Mouse (Mus musculus): ENCODE measurements around the gene Lama2.
"Not testable (repeated sequence)": the region's sequence is repeated elsewhere in the genome, so short reads cannot be mapped to it uniquely, and the experiment has no call there.

Gene Lama2

DNA sequence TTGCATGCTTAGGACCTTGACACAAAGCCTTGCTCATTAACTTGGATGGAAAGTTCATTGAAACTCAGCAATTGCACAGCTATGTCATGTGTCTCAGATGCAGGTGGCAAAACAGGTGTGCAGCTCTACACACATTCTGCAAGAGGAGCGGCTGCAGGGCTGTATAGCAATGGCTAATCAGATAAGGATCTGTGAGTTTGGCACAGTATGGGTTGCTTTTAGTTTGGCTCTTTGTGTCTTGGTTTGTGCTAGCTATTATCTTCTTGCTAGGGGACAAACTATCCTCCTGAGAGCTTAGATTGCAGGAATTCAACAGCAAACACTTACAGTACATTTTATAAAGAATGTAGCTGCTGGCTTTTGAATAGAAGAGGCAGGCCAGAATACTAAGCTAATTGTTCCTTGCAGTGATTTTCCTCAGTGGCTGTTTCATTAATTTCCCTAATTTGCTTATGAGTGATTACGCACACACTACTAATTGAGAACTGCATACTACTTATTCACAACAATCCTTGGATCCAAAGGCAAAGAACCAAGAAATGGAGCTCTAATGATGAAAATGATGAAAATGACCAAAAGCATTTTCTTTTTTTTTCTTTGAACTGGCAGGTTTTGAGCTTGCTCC lies 617.9 kb downstream of the Lama2 start:
- DNase-seq, result no peak

DNA sequence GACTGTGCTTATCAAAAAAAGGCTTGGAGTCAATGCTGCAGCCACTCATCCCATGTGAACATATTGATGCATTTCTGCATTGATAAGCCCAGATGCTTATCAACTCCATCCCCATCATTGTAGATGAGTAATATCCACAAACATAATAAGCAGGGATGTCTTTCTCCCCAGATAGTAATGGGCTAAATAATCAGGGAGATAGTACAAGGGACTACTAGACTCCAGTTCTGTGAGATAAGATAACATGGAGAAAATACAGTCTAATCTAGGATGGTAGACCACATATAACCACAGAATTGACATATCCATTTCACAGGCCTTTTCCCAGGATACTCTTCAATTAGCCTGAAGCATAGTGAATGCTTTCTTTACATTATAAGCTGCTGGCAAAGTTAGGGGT lies 622.9 kb downstream of the Lama2 start:
- no peak for DNase-seq

DNA sequence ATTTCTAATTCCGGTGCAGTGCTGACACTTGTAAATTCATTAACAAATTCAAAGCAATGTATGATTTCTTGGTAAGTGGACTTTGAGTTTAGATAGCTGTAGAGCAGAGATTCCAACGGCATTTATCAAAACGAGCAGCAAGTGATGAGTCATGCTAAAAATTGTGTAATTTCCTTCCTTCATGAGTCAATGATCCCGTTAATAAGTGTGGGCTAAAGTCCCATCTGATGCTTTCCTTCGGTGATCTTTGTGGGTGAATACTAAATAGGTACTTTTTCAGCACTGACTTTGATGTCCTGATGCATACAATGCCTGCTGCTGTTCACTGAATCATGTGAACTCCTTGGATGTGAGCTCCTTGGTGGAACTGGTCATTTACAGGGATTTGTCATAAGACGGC lies 623.6 kb downstream of the Lama2 start:
- no peak for DNase-seq

DNA sequence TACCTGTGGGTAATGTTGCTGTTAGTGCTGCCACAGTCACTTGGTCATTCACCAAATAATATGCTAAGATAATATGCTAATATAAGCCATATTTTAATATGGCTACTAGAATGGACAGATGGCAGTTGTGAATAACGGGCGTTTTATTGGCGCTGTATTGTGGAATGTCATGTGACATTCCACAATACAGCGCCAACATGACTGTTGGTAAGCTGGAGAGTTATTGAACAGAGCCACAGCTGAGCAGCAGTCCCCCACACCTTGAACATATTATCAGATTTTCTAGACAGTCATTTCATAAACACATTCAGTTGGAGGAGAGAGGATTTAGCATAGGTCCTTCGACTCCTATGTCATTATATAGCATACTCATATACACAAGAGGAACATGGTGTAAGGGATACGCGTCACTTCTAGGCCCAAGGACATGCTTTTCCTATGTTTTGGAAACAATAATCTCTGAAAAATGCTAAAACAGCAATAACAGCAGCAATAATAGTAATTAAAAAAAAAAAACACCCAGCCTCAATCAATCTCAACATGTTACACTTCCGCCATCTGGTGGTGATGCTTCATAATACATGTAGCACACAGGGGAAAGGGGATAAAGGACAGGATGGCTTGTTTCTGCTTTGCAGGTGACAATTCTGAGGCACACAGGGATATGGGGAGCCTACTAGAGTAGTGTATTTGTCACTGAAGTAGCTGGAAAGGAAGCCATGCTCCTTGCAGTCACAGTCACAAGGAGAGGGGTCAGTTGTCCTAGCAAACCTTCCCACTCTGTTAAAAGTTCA lies 624.2 kb downstream of the Lama2 start:
- peak; percentile 64 for DNase-seq

DNA sequence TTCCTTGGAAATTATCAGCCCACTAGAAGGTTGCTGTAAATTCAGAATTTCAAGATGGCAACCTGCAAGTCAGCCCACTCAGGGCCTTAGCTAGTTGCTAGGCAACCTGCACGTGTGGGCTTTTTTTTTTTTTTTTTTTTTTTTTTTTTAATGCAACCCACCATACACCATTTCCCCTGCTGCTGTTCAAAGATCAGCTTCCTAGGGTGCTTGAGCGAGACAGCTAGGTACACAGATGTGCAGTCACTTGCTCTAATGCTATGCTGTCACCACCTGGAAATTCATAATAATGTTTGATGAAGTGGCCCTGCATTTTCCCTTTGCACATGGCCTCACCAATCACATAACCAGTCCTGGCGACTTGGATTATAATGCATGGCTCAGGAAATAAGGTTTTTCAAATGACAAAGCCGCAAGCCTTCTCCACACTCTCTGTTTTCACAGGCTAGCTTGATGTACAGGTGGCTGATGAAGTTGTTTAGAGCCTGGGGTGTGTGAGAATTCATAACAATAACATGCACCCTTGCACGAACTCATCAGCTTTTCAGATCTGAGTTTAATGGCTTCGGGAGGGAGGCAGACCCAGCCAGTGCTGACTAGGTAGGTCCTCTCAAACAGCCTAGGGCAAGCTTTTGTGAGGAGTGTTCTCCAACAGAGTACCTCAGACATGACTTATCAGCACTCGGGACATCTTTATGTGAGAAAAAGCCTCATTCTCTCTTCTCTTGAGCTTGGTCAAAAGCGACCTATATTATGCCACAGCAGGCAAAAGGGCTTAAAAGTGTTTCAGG lies 625.4 kb downstream of the Lama2 start:
- no peak for DNase-seq

DNA sequence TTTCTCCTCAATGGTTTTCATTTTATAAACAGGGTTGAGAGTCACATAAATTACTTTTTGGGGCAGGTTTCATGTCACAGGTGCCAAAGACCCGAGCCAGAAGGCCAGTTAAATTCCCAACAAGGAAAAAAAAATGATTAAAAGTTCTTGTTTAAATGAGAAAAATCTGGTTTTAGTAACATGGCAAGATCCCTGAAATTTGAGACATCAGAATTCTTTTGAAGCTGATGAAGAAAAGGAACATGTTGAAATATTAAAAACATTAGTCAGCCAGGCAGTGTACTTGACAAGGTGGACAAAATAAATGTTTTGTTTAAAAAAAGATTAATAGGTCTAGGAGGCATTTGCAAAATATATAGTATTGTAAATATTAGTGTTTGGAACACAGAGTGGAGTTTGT lies 634.1 kb downstream of the Lama2 start:
- DNase-seq, result no peak

DNA sequence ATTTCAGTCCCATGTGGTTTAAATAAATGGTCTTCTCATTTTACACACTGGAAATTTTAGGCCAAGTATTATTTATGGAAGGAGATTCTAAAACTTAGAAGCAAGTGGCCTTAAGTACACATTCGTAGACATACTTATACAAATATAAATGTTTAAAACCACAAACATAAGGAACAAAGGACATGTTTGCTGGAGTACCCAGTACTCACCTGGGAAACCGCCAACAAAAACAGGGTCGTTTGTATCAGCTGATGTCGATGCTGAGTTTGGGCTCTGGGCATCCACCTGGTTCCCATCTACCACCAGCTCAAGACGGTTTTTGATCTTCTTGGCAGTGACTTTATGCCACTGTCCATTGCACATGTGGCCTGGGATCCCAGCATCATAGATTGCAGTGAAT lies 635.5 kb downstream of the Lama2 start:
- not testable (repeated sequence) for DNase-seq

DNA sequence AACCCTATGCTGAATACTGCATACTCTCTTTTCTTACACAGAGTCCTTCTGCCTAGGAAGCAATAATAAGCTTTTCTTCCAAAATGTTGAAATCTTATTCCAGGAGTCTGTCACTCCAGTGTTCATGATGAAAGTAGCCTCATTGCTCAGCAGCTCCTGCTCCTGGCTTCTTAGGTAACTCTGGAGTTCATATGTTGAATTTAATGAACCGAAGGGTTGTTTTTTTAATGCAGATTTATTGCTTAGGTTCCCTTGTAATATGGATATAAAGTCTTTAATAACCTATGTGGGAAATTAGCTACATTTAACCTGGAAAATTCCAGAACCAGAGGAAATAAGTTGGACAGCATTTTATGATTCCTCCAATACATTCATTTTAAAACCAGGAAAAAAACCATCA lies 636.0 kb downstream of the Lama2 start:
- no peak for DNase-seq

DNA sequence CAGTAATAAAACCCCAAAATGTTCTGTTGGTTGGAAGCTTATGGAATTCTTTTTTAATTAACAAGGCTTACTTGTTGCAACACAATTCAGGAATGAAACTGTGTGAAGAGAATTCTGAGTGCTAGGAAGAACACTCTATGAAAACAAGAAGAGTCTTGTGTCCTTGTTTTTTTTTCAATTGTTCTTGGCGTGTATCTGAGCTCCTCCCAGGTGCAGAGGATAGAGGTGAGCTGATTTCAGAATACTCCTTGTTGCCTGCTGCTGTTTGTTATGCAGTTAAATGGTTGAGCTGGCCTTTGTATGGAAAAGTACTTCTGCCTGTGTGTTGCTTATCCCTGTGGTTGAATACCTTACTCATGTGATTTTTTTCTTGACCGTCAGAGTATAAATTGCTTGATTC lies 636.9 kb downstream of the Lama2 start:
- DNase-seq, result no peak

DNA sequence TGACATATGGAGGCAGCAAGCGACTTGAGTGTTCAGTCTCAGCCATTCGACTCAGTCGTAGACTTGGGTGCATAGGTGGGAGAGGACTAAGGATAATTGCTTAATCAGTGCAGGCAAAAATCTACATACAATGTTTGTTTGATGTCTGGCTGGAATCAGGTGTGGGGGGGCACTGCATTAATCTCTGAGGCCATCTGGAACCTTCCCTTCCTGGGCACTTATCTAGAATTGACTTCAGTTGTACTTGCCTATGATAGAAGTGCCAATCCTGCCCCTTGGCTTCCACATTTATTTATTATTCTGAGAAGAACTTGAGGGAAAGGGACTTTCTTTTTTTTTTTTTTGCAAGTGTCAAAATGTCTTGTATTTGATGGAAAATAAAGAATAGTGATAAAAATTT lies 644.2 kb downstream of the Lama2 start:
- no peak for DNase-seq

DNA sequence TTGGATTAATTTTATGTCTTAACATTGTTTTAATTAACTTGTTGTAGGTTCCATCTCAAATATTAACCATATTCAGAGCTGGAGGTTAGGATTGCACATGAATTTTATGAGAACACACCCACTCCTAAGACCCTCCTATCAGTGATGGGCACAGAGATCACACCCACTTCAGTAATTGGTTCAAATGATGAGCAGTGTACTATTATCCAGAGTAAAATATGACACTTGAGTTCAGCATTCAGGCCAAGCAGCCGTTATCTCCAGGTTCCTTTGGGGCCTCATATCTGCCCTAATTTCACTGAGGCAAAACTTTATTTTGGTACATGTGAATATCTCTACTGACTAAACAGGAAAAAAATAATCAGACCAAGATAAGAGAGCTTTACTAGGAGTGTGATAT lies 645.3 kb downstream of the Lama2 start:
- DNase-seq, result no peak

DNA sequence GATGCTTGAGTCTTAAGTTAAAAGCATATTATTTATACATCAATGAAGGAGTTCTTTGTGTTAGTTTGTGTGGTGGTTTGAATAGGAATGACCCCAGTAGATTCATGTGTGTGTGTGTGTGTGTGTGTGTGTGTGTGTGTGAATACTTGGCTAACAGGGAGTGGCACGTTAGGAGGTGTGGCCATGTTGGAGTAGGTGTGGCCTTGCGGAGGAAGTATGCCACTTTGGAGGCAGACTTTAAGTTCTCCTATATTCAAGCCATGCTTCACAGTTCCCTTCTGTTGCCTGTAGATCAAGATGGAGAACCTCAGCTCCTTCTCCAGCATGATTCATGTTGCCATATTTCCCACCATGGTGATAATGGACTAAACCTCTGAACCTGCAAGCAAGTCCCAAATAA lies 646.0 kb downstream of the Lama2 start:
- no peak for DNase-seq

DNA sequence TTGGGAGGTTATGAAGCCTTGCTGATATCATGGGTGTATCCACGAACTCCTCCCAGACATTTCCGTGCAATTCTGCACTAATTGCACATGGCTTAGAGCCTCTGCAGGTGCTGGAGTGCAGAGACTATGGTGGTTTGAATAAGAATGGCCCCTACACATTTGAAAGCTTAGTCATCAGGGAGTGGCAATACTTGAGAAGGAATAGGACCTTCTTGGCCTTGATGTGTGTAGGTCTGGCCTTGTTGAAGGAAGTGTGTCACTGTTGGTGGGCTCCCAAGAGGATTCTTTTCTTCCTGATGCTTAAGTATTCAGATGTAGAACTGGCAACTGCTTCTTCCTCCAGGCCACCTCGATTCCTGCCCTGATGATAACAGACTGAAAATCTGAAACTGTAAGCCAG lies 661.0 kb downstream of the Lama2 start:
- DNase-seq, result no peak

DNA sequence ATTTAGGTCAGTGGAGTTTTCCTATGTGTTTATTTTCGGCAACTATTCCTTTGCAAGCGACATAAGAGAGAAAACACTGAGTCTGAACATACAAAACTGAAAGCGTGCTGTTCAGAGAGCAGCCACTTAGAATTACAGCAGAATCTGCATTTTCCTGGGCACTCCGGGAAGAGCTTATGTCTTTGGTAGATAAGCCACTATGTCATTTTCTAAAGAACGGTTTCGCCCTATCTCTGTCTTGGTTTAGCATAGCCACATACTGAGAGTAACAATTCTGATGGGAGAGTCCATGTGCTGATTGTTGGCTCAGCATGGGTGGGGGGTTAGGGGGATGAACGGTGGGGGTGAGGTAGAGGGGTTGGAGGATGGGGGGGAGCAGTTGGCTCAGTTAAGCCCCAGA lies 669.1 kb downstream of the Lama2 start:
- DNase-seq, result no peak

DNA sequence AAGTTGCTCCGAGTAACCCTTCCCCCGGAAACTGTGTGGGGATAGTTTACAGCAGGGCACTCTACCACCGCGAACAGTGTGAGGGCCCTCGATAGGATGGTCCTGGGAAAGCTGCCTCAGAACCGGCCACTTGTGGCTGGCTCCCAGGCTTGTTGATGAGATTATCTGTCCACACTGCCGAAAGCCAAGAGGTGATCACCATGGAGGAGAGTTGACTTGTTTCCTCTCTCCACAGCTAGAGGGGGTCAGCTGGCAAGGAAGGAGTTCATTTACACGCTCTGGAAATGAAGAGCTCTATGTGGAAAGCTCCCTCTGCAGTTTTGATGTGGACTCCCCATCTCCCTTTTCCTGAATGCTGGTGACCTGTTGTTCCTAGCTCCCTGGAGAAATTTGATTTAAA lies 669.9 kb downstream of the Lama2 start:
- no peak for DNase-seq

DNA sequence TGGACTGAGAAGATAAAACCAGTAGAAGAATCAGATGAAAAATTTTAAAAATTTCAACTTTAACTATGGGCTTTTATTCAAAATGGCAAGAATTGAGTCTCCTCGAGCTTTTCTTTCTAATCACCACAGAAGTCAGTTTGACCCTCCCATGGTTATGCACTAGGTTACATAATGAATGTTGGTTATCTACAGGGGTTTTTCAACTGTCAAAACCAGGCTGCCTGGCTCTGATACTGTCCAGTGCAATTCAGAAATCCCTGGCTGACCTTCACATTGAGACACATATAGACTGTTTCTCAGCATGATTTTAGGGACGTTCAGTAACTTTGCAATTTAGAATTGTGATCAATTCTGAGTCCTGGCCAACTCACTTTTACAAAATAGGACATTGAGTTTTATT lies 671.2 kb downstream of the Lama2 start:
- no peak for DNase-seq

DNA sequence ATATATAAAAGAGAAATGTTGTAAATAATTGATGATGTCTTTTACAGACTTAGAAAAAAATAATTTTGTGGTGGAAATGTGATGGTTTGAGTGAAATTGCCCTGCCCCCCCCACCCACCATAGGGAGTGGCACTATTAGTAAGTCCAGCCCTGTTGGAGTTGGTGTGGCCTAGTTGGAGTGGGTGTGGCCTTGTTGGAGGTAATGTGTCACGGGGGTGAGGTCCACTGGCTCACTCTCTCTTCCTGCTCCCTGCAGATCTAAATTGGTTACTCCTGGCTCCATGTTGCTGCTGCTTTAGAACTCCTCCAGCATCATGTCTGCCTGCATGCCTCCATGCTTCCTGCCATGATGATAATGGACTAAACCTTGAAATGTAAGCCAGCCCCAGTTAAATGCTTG lies 680.0 kb downstream of the Lama2 start:
- no peak for DNase-seq

DNA sequence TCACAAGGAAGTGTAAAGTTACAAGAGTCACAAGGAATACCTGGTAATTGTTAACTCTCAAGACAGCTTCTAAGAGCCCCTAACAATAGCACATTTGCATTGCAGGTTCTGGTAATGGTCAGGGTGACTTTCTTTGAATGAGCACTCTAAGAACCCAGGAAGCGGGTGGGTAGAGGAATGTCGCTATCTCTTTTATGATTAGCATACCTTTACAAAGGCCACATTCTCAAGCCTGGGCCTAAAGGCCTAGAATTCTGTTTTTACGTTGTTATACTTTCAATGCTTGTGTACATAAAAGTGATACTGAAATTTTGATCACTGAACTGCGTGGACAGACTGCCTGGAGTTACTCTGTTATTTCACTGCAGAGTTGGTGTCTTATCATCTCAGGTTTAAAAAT lies 681.1 kb downstream of the Lama2 start:
- not testable (repeated sequence) for DNase-seq

DNA sequence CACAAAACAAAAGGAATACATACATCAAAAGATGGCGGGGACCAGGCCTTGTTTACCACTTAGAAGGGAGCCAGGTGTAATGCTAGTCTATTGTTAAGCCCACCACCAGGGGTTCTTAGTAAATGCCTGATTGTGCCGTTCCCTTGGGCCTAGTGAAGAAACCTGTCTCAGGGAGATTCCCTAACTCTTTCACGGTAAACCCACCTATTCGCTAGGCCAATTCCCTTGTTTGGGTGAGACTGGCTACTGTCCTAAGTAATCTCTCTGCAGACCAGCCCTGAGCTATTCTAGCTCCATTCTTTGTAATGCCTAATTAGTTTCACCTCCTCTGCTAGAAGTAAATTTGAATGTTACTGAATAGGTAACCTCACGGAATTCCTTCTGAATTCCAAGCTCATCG lies 683.5 kb downstream of the Lama2 start:
- not testable (repeated sequence) for DNase-seq
